ENCODE assay signal across 8 mouse cellular contexts in genomic region chr13:51975801-51976601, GRCm38 (mm10).
DNase-seq lines count a peak whose midpoint lies in the region; ATAC-seq and TF ChIP-seq lines count a peak whose summit lies in the region.

No protein-coding gene starts in this region.

- H3K9ac ChIP-seq in liver, embryonic 11.5 days (ENCODE audit: low read depth, low read length), result peak overlapping the region; percentile 49

- peak; percentile 40 for DNase-seq in ovary, postnatal 36 days (ENCODE audit: low spot score)
- no peak for DNase-seq in ovary, postnatal 14 days (ENCODE audit: low spot score)
- peak; percentile 68 for DNase-seq in liver, embryonic 11.5 days (ENCODE audit: low spot score)
- DNase-seq in spleen, postnatal 10 days (ENCODE audit: low spot score in 2 of 2), result peak; percentile 68 to 70
- no peak for DNase-seq in cerebellum, adult 9-10 months
- no peak for DNase-seq in layer of hippocampus, postnatal 25 days (ENCODE audit: extremely low spot score in 1 of 2, low spot score in 1 of 2)

- H3K4me3 ChIP-seq in embryonic fibroblast, embryonic 13.5 days (ENCODE audit: insufficient read depth, low read length), result no peak overlapping the region
- H3K4me3 ChIP-seq in liver, embryonic 11.5 days (ENCODE audit: low read depth, low read length), result no peak overlapping the region

- H3K27ac ChIP-seq in embryonic fibroblast, embryonic 13.5 days (ENCODE audit: insufficient read depth, low read length), result peak overlapping the region; percentile 93
- peak overlapping the region; percentile 51 for H3K27ac ChIP-seq in liver, embryonic 11.5 days (ENCODE audit: low read depth, low read length)

- 20% methylated on average over 7 of the region's 7 CpGs for WGBS in liver, embryonic 11.5 days

- peaks cover 20% of the 10 kb centered on the region for H3K4me1 ChIP-seq in embryonic fibroblast, embryonic 13.5 days (ENCODE audit: control insufficient read depth, insufficient read depth, low read length)
- H3K4me1 ChIP-seq in liver, embryonic 11.5 days (replicated peaks; ENCODE audit: control insufficient read depth, insufficient read depth, low read length), result peaks cover 35% of the 10 kb centered on the region

- peaks cover 5% of the 10 kb centered on the region for H3K9me3 ChIP-seq in liver, embryonic 11.5 days (ENCODE audit: control insufficient read depth, low read length)

- TF ChIP-seq CTCF in embryonic fibroblast, embryonic 13.5 days (IDR thresholded peaks at IDR 0.05; ENCODE audit: borderline replicate concordance, insufficient read depth, low read length), result no peak

- TF ChIP-seq POLR2A in embryonic fibroblast, embryonic 13.5 days (IDR thresholded peaks at IDR 0.05; ENCODE audit: low read depth, low read length), result peak; percentile 55

- H3K36me3 ChIP-seq in liver, embryonic 11.5 days (ENCODE audit: control insufficient read depth, insufficient read depth, low read length), result no peaks in the 10 kb centered on the region

- H3K27me3 ChIP-seq in liver, embryonic 11.5 days (replicated peaks; ENCODE audit: control insufficient read depth, insufficient read depth, low read length), result no peaks in the 10 kb centered on the region

- ATAC-seq in hematopoietic stem cell, adult 5-6 weeks (replicated peaks in 1 of 2; ENCODE audit: insufficient read depth in 1 of 2, low FRiP score in 2 of 2, low TSS enrichment in 1 of 2, low read depth in 1 of 2, poor library complexity in 2 of 2, severe bottlenecking in 2 of 2), result peak; percentile 51 to 60
- peak; percentile 92 for ATAC-seq in liver, embryonic 11.5 days (replicated peaks; ENCODE audit: low FRiP score)

- peak overlapping the region; percentile 46 for H3K4me2 ChIP-seq in liver, embryonic 11.5 days

Comparison
In these comparisons a context has a peak if more than half of its experiments do, and no peak if none do; other contexts are left out.
1. DNase-seq: peak in ovary, postnatal 36 days (single experiment), liver, embryonic 11.5 days (single experiment) and spleen, postnatal 10 days (2 of 2); none in ovary, postnatal 14 days (single experiment), cerebellum, adult 9-10 months (single experiment) and layer of hippocampus, postnatal 25 days (0 of 2).